Mouse (Mus musculus): Measurements from ENCODE around the gene Psmg1.

Psmg1 gene

GRCm38 (mm10) chr16:95958080-95958479 lies 32.7 kb downstream of the Psmg1 start:
- DNase-seq (ENCODE audit: low spot score in 2 of 2): no peak

GRCm38 (mm10) chr16:95956618-95957017 lies 34.1 kb downstream of the Psmg1 start:
- DNase-seq (ENCODE audit: low spot score in 2 of 2): no peak

- DNase-seq (ENCODE audit: low spot score in 2 of 2): no peak
These were observed 34.9 kb downstream of the Psmg1 start for GRCm38 (mm10) chr16:95955716-95956346.

- DNase-seq (ENCODE audit: low spot score in 2 of 2): no peak
These were observed 36.4 kb downstream of the Psmg1 start for GRCm38 (mm10) chr16:95954341-95954740.

- DNase-seq (ENCODE audit: low spot score in 2 of 2): no peak
These were observed 37.6 kb downstream of the Psmg1 start for GRCm38 (mm10) chr16:95953159-95953650.

- DNase-seq (ENCODE audit: low spot score in 2 of 2): no peak
These were observed 39.3 kb downstream of the Psmg1 start for GRCm38 (mm10) chr16:95951471-95951870.

GRCm38 (mm10) chr16:95945389-95946311 lies 45.1 kb downstream of the Psmg1 start:
- peak; percentile 55 to 57 for DNase-seq (ENCODE audit: low spot score in 2 of 2)

- no peak for DNase-seq (ENCODE audit: low spot score in 2 of 2)
These were observed 47.6 kb downstream of the Psmg1 start for GRCm38 (mm10) chr16:95943186-95943585.

- no peak for DNase-seq (ENCODE audit: low spot score in 2 of 2)
These were observed 49.2 kb downstream of the Psmg1 start for GRCm38 (mm10) chr16:95941575-95941974.

- DNase-seq (ENCODE audit: low spot score in 2 of 2): no peak
These were observed 55.2 kb downstream of the Psmg1 start for GRCm38 (mm10) chr16:95935495-95935961.

GRCm38 (mm10) chr16:95932860-95933259 lies 57.9 kb downstream of the Psmg1 start:
- DNase-seq (ENCODE audit: low spot score in 2 of 2): no peak

GRCm38 (mm10) chr16:95931509-95931908 lies 59.3 kb downstream of the Psmg1 start:
- DNase-seq (ENCODE audit: low spot score in 2 of 2): no peak

Data from right cerebral cortex, postnatal 36 days (tissue).